Mouse (Mus musculus) Muller cell, postnatal 12 days (primary cell): Measurements from ENCODE around the gene Omt2a.
"Not testable (repeated sequence)": the region's sequence is repeated elsewhere in the genome, so short reads cannot be mapped to it uniquely, and the experiment has no call there.

Experiments
- DNase-seq: peaks from one replicate; pipeline ENCODE4 v3.0.0-alpha.2; 2015; ENCODE audit errors: inconsistent ontology term

The Omt2a gene

DNA sequence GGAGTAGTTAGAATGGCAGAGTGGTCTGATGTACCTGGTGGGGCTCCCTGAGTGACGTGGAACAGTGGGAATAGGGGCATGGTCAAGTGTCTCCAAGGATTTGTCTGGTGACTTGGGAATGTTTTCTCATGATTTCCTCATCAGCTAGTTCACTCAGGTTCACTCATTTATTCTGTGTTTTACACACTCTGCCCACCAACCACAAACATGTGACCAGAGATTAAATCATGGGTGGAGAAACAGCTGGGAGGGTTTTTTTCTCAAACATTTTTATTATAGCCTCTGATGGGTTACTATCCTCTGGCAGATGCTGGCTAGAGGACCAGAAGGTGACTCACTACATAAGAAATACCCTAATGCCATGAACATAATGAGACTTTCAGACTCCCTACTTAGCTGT, 16.4 kb downstream of the Omt2a start:
- peak; percentile 17 for DNase-seq

DNA sequence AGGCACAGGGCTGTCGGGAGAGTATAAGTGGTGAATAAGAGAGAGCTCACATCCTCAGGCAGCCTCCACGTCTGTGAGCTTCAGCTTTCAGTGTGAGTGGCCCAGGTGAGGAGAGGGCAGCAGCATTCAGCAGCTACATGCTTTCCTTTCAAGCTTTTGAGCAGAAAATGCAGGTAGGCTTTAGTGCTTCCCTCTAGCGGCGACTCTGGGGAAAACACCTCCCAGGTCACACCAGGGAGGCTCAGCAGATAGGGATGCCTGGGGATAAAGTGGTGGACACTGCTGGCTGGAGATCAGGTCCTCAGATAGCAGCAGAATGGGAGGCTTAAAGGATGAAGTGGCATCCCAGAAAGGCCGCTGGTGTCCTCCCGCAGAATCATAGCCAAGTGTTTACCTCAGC, 18.5 kb downstream of the Omt2a start:
- DNase-seq = peak; percentile 22

DNA sequence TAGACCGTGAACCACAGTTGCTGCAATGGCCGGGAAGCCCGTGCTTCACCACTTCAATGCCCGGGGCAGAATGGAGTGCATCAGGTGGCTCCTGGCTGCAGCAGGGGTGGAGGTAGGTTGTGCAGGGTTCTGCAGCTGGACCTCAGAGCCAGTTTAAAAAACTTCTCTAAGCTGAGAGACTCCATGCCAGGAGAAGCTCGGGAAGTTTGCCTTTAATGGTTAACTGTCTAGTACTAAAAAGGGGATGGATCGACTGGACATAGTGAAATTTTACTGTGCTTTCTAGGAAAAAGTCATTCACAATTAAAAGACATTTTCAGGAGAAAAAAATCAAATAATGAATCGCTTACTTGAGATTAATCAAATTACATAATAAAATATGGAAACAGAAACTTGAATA, 19.8 kb downstream of the Omt2a start:
- not testable (repeated sequence) for DNase-seq

DNA sequence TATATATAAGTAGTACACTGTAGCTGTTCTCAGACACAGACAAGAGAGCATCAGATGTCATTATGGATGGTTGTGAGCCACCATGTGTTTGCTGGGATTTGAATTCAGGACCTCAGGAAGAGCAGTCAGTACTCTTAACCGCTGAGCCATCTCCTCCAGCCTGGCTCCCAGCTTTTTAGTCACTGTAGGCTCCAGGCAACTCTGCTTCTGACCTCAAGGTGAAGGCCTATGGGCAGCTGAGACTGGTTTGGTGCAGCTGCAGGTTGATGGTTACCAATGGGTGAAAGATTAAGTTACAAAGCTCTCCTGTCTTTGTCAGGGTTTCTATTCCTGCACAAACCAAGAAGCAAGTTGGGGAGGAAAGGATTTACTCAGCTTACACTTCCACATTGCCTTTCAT, 20.9 kb downstream of the Omt2a start:
- not testable (repeated sequence) for DNase-seq

DNA sequence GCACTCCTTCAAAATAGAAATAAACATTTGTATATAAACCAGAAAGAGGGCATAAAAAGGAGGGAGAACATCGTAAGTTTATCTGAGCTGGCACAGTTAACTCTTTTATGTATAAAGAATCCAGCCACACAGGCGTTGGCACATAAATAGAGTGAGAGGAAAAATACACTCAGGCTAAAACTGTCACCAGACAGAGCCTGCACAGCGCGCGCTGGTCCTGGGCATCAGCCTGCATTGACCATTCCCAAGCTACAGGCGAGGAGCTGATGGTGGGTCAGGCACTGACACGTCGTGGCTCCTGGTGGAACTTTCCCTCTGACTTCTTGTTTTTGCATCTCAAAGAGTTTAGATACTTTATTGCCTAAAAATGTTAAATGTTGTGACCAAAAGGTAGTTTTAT, 22.1 kb downstream of the Omt2a start:
- DNase-seq = not testable (repeated sequence)

DNA sequence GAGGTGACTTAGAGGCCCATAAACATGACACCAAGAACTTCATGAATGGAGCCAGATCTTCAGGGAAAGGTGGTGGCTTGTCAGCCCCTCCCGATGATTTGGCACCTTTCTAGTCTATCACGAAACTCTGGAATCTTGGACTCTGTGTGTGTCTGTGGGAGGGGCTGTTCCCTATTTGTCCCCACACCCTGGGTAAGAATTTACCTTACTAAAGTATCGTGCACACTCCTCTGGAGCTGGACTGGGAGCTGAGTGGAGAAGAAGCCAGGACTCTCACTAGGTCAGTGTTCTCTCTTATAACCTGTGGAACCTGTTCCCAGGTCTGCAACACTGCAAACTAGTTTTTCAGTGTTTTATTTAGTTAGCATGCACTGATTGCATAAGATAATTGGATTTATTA, 24.9 kb downstream of the Omt2a start, which contains the start of gene Gm10639:
Gm10639 (plus strand) TSS at position 201 of the 400 bp plus-strand sequence.
- not testable (repeated sequence) for DNase-seq

DNA sequence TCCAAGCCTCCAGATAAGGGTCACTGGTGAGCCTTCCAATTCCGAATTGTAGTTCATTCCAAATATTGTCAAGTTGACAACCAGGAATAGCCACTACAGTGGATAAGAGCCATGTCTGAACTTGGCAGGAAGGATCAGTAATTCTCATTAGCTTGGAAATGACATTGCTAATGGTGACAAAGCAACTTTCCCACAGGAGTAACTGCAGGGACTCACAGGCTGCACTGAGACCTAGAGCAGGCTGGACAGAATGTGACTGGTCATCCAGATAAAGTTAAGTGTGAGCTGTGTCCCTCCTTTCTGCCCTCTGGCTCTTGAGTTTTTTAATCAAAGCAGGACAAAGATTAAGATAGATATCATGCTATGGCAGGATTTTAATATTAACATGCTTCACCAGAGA, 25.5 kb downstream of the Omt2a start:
- not testable (repeated sequence) for DNase-seq

DNA sequence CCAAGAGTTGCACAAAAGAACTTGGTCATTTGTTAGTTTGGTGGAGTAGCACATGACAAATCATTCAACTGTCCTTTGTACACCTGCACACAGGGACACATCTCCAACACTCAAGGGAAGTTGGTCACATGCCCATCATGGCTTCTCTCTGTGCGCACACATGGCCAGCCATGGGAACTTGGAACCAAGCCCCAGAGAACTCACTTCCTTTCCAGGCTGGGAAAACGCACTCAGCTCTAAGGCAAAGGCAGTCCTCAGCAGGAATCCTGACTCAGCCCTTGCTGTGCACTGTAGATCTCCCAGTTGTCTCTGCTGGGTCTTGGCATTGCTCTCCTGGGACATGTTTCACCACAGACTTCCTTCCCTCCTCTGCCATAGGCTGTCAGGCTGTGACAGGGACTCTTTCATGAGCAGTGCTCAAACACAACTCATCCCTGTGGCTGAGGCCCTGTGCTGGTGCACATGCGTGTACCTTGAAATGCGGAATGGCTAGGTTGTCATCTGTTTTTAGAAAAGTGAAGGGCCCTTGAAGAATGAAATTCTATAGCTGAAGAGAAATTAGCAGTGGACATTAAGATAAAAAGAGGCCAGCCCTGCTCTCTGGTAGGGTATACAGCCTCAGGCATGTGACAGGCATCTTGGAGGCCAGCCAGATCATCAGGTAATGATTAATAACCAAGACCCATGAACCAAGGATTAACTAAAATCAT, 32.4 kb downstream of the Omt2a start:
- not testable (repeated sequence) for DNase-seq

DNA sequence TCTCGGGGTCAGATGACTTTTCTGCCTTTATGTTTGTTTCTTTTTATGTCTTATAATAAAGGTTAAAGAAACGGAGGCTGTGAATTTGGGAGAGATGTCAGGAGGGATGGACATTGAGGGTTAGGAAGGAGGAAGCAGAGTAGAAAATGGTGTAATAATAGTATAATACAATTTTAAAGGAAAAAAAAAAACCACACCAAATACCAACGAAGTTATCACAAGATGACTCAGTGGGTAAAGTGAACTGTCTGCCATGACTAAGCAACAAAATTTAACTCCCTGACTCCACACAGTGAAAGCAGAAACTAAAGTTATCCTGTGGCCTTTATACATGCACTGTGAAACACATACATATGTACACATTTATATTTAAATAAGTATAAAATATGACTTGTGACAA, 43.7 kb downstream of the Omt2a start:
- not testable (repeated sequence) for DNase-seq
